Mouse (Mus musculus) urinary bladder, postnatal 14 days (tissue): ENCODE results near the gene Nt5c2.

Source experiments
- DNase-seq: peaks from one replicate; pipeline ENCODE4 v3.0.0; 2021; ENCODE audit warnings: low spot score

Nt5c2 gene

DNA sequence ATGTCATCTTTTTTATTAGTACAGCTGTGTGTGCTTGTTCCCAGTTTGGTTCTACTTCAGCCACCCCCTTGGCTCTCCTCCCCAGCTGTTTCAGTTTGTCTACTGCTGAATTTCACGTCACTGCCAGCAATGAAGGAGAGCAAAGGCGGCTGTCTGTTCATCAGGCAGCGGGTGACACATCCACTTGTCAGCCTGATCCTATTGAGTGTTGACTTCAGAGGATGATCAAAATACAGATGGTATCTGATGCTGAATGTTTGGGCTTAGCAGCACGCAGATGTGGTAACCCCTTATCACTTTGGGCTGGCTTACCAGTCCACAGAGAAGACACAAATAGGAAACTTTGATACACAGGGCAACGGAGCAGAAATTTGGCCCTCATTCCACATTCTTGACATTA is 168.5 kb downstream of the Nt5c2 start:
- DNase-seq = no peak

DNA sequence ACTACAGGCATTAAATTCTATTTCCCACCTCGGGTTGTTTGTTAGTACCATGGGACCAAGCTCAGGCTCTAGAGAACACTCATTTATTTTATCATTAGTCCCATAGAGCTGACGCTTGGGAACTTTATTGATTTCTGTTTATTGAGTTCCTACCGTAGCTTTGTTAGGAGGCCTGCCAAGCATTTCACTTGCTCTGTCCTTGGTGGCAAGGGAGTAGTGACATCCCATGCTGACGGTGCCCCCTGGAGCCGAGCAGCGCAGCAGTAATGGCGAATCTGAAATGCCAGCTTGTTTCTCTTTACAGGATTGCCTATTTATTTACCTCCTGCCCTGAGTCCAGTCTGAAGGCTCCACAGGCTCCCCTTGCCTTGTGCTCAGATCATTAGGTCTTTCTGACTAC is 168.9 kb downstream of the Nt5c2 start:
- DNase-seq = no peak

GRCm38 (mm10) chr19:46843030-46843429 is 171.9 kb downstream of the Nt5c2 start:
- no peak for DNase-seq

GRCm38 (mm10) chr19:46841016-46841415 is 173.9 kb downstream of the Nt5c2 start:
- no peak for DNase-seq

GRCm38 (mm10) chr19:46837290-46838079 is 177.5 kb downstream of the Nt5c2 start:
- no peak for DNase-seq

- DNase-seq = no peak
Measured at GRCm38 (mm10) chr19:46836085-46836484, 178.9 kb downstream of the Nt5c2 start.

- DNase-seq = no peak
Measured at GRCm38 (mm10) chr19:46835339-46835738, 179.6 kb downstream of the Nt5c2 start.

DNA sequence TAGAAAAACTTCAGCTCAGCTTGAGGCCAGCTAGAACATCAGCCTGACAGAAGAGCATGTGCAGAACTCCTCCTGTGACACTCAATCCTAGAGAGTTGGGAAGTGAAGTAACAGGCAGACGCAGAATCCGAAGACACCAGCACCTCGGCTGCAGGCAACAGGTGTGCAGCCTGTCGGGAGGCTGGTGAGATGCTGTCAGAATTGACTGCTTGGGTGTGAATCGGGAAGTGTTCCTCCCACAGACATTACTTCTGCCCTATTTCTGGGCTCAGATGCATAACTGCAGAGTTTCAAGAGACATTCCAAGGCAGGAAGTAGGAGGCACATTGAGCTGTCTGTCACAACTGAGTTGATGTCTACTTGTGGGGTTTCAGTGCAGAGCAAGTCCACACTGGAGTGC is 180.7 kb downstream of the Nt5c2 start:
- no peak for DNase-seq
